In genomic region chr13:83452987-83453386, GRCm38 (mm10) we compare ENCODE assay signal across 30 mouse cellular contexts.
"Had no signal": no experiment of that assay in that cellular context is flagged by ENCODE, and none has a peak within 500 bp of the region (broad histone marks: within the 10 kb centered on the region; RNA-seq: fewer than 3 reads in every experiment).

No protein-coding gene starts in this region.

- H3K4me3 ChIP-seq: left cerebral cortex, adult 2 months; limb, embryonic 10.5 days; limb, embryonic 12.5 days; limb, embryonic 13.5 days; limb, embryonic 15.5 days; liver, embryonic 12.5 days; liver, embryonic 13.5 days; liver, embryonic 15.5 days; lung, embryonic 15.5 days; megakaryocyte, embryonic 14.5 days; midbrain, embryonic 10.5 days; midbrain, embryonic 12.5 days; midbrain, embryonic 13.5 days; midbrain, embryonic 15.5 days; myocyte had no signal

- H3K36me3 ChIP-seq: limb, embryonic 10.5 days; limb, embryonic 12.5 days; limb, embryonic 13.5 days; limb, embryonic 15.5 days; liver, embryonic 12.5 days; liver, embryonic 13.5 days; liver, embryonic 15.5 days; lung, embryonic 15.5 days; midbrain, embryonic 10.5 days; midbrain, embryonic 12.5 days; midbrain, embryonic 13.5 days; midbrain, embryonic 15.5 days had no signal

- H3K27me3 ChIP-seq: limb, embryonic 12.5 days; limb, embryonic 13.5 days; limb, embryonic 15.5 days; liver, embryonic 12.5 days; liver, embryonic 13.5 days; liver, embryonic 15.5 days; lung, embryonic 15.5 days; megakaryocyte, embryonic 14.5 days; midbrain, embryonic 12.5 days; midbrain, embryonic 13.5 days; midbrain, embryonic 15.5 days had no signal

- H3K27ac ChIP-seq: left cerebral cortex, adult 2 months; limb, embryonic 10.5 days; limb, embryonic 12.5 days; limb, embryonic 13.5 days; limb, embryonic 15.5 days; liver, embryonic 12.5 days; liver, embryonic 13.5 days; liver, embryonic 14.5 days; liver, embryonic 15.5 days; lung, embryonic 15.5 days; macrophage; midbrain, embryonic 10.5 days; midbrain, embryonic 12.5 days; midbrain, embryonic 13.5 days; midbrain, embryonic 15.5 days had no signal

- ATAC-seq: liver, embryonic 12.5 days; liver, postnatal 0 days; lung, postnatal 0 days; midbrain, embryonic 13.5 days; midbrain, embryonic 15.5 days; midbrain, embryonic 16.5 days had no signal

- H3K4me1 ChIP-seq: limb, embryonic 10.5 days; limb, embryonic 13.5 days; limb, embryonic 15.5 days; liver, embryonic 12.5 days; liver, embryonic 13.5 days; liver, embryonic 15.5 days; lung, embryonic 15.5 days; midbrain, embryonic 10.5 days; midbrain, embryonic 12.5 days; midbrain, embryonic 13.5 days; midbrain, embryonic 15.5 days had no signal

- H3K9me3 ChIP-seq: limb, embryonic 10.5 days; limb, embryonic 12.5 days; limb, embryonic 13.5 days; limb, embryonic 15.5 days; liver, embryonic 12.5 days; liver, embryonic 13.5 days; liver, embryonic 15.5 days; lung, embryonic 15.5 days; megakaryocyte, embryonic 14.5 days; midbrain, embryonic 10.5 days; midbrain, embryonic 12.5 days; midbrain, embryonic 13.5 days; midbrain, embryonic 15.5 days had no signal

- DNase-seq: left cerebral cortex, postnatal 4 days; liver; liver, embryonic 13.5 days; liver, postnatal 0 days; lung, adult 18-20 months; lung, adult 2 months; lung, embryonic 14.5 days; lung, postnatal 10 days; lung, postnatal 14 days; lung, postnatal 36 days; lung, postnatal 4 days; midbrain, embryonic 14.5 days had no signal

- H3K9ac ChIP-seq: limb, embryonic 12.5 days; limb, embryonic 13.5 days; limb, embryonic 15.5 days; liver, embryonic 12.5 days; liver, embryonic 13.5 days; liver, embryonic 14.5 days; liver, embryonic 15.5 days; liver, postnatal 0 days; lung, embryonic 14.5 days; lung, embryonic 15.5 days; midbrain, embryonic 12.5 days; midbrain, embryonic 13.5 days; midbrain, embryonic 15.5 days had no signal
